Mouse (Mus musculus) kidney, adult 2 months (tissue): ENCODE results near the gene Apon.

Source experiments
- CTCF ChIP-seq: fragments of 200-500 bp; conservative IDR thresholded peaks from 2 replicates; pipeline ENCODE4 v1.5.1; 2011; ENCODE audit warnings: low read depth, mild to moderate bottlenecking, control low read depth, low read length, moderate library complexity, mixed read lengths; ENCODE audit not compliant: insufficient read depth, insufficient read length
- POLR2A ChIP-seq: fragments of 200-500 bp; IDR thresholded peaks from one replicate; pipeline ENCODE4 v1.6.1; 2011; ENCODE audit warnings: low read depth, low read length, control low read depth

GRCm38 (mm10) chr10:128259946-128260345, 6.0 kb downstream of the Apon start:
- TF ChIP-seq CTCF (no peak), POLR2A (no peak)
